Mouse (Mus musculus) left cerebral cortex, postnatal 4 days (tissue): Measurements from ENCODE around the gene Matn4. TPM values are rescaled to one million over a fixed set of nuclear protein-coding genes. Genes with fewer than 3 reads are reported as not detected.
"Not testable (repeated sequence)": the region's sequence is repeated elsewhere in the genome, so short reads cannot be mapped to it uniquely, and the experiment has no call there.

ENCODE experiments used
- DNase-seq: peaks from one replicate; pipeline ENCODE4 v3.0.0-alpha.2; 2022
- intact Hi-C: fragments of 180-260 bp; cut with DNase I; formaldehyde crosslinking; loops from one replicate; pipeline ENCODE4 v1.15.1; 2025
- total RNA-seq, 2 experiments: library from RNA; stranded (reverse); gene quantifications; 2 replicates each; pipeline ENCODE4 v1.2.3; 2021

The Matn4 gene
- total RNA-seq, 2 experiments from 2014 or later = 9.6 to 9.8 TPM

DNA sequence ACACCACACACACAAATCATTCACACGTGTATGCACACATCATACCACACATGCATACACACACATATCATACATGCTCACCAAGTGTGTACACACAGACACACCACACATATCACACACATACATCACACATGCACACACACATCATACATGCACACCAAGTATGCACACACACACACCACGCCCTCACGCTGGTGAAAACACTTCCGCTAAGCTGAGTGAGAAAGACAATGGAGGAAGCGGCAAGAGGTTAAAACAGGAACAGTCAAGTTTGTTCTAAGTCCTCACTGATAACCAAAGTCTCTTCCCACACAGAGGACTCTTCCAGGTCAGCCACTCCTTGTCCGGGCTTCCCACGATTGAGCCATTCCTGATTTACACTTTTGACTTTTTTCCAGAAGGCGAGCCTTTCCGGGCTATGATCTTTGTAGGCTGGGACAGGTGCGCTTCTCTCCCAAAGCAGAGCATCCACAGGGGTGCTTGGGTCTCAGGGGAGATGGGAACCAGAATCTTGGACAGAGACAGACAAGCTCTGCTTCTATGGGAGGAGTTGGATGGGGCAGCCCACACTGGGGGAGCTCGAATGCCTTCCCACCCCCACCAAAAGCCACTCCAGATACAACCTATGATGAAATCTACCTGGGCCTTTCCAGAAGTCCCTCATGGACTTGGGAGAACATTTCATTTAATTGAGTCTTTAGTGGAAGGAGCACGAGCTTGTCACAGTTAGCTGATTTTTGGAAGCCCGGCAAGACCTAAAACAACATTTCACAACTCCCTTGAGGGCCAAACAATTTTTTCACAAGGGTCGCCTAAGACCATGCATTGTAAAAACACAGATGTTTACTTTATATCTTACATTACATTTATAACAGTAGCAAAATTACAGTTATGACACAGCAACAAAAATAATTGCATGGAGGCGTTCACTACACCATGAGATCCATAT lies 27.2 kb downstream of the Matn4 start:
- intact Hi-C loops = no loop called here
- DNase-seq = no peak

DNA sequence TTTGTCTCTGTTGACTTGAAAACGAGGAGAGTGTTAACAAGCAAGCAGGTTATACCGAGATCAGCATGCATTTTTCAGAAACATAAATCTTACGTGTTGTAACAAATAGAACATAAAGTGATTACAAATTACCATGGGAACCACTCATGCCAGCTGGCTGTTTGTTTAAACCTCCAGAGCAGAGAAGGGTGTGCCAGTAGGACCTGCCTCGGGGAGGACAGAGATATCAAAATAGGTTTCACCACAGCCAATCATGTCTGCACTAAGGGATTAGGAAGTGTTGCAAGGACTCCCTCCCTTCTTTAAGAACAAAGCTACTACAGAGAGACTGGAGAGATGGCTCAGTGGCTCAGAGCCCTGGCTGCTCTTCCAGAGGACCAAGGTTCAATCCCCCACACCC lies 31.8 kb downstream of the Matn4 start:
- intact Hi-C loops = no loop called here
- DNase-seq = no peak

DNA sequence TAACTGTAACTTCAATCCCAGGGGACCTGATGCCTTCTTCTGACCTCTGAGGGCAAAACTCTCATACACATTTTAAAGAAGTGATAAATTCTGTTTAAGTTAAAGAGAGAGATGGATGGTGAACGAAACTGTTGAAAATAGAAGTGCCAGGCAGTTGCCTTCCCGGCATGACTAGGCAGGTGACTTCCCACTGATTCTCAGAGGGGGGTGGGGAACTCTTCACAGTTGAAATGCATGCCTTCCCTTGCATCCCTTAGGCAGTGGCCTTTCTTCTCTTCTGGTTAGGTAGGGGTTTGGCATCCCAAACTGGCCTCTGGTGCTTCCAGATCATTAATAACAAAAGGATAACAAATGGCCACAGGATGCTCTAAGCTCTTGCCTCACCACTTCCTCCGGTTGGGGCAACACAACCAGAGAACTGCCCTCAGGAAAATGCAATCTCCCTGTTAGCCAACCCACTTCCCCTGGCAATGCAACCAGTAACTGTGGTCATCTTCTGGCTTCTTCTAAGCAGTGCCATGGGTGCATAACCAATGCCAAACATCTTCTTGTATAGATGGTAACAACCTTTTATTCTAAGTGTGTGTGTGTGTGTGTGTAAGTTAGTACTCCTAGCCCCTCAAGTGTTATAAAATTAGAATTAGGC lies 32.4 kb downstream of the Matn4 start:
- intact Hi-C loops = no loop called here
- no peak for DNase-seq

DNA sequence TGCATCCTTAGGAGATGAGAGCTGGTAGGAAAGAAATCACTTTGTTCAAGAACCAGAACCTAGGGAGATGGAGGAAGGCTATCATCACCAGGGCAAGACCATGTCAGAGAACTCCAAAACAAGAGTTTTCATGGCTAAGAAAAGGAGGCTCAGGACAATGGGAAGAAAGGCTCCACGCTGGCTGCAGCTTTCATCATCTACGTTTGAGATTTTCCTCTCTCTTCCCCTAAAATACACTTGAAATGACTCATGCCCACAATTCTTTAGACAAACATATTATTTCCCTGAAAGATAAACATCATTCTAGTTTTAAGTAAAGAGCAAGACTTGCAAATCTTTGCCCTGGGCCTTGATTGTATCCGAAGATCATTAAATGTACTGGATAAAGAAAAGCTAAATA lies 33.6 kb downstream of the Matn4 start:
- intact Hi-C loops = no loop called here
- DNase-seq = no peak

GRCm38 (mm10) chr2:164368620-164369105 lies 36.3 kb downstream of the Matn4 start:
- DNase-seq = no peak
- intact Hi-C loops = no loop called here

DNA sequence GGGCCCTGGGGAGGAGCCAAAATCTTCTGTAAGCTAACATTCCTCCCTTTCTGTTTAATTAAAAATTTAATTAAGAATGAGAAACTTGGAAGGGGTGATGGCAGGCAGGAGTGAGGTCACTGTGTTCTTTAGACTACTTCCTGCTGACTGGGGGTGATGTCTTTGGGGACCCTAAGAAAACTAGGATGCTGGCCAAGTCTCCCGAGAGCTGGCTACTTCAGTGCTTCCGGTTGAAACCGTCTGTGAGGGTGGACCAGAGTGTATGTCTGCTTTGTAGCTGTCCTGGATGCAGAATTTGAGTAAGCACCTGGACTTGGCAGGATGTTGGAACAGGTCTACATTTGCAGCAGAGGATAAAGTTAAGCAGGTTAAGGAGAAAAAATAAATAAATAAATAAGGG lies 38.0 kb downstream of the Matn4 start:
- DNase-seq = no peak
- intact Hi-C loops = no loop called here

- DNase-seq = no peak
- intact Hi-C loops = no loop called here
Measured at GRCm38 (mm10) chr2:164360974-164361657, 43.8 kb downstream of the Matn4 start.

- intact Hi-C loops = no loop called here
- DNase-seq = no peak
Measured at GRCm38 (mm10) chr2:164359668-164360067, 45.3 kb downstream of the Matn4 start.

- DNase-seq = no peak
- intact Hi-C loops = no loop called here
Measured at GRCm38 (mm10) chr2:164359031-164359430, 45.9 kb downstream of the Matn4 start.

GRCm38 (mm10) chr2:164358373-164358772 lies 46.6 kb downstream of the Matn4 start:
- DNase-seq = no peak

GRCm38 (mm10) chr2:164356177-164356967 lies 48.6 kb downstream of the Matn4 start:
- intact Hi-C loops = no loop called here
- DNase-seq = no peak

More at GRCm38 (mm10) chr2:164358373-164358772, 46.6 kb downstream of the Matn4 start:
- intact Hi-C loops = no loop called here

DNA sequence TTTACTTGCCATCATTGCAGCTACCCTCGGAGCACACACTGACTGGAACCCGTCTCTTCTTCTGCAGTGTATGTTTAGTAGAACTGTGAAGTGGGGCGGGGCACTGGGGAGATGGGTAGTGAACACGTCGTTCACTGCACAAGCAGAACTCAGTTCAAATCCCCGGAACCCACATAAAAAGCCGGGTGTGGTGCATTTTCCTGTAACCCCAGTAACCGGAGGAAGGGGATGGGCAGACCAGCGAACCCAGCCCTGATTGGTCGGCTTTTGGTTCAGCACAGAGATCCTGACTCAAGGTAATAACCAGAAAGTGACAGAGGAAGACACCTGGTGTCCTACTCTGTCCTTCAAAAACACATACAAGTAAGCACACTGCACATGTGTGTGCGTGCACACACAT lies 51.6 kb downstream of the Matn4 start:
- DNase-seq = no peak
- intact Hi-C loops = no loop called here

- intact Hi-C loops = no loop called here
- DNase-seq = no peak
Measured at GRCm38 (mm10) chr2:164352697-164353096, 52.3 kb downstream of the Matn4 start.

GRCm38 (mm10) chr2:164348980-164349379 lies 56.0 kb downstream of the Matn4 start:
- DNase-seq = peak; percentile 31
- intact Hi-C loops = loop anchor here (10.0 kb wide), 1 partner anchor 174 kb away; the partner anchor contains the start of gene Kcns1

- intact Hi-C loops = loop anchor here (10.0 kb wide), 1 partner anchor 173 kb away; the partner anchor contains the start of gene Kcns1
- DNase-seq = not testable (repeated sequence)
Measured at GRCm38 (mm10) chr2:164347697-164348096, 57.3 kb downstream of the Matn4 start.

GRCm38 (mm10) chr2:164343732-164344131 lies 61.2 kb downstream of the Matn4 start:
- DNase-seq = not testable (repeated sequence)
- intact Hi-C loops = loop anchor here (10.0 kb wide), 1 partner anchor 169 kb away; the partner anchor contains the start of gene Kcns1
